Mouse (Mus musculus): ENCODE results near the gene Eif5a2. TPM values are rescaled to one million over a fixed set of nuclear protein-coding genes. Genes with fewer than 3 reads are reported as not detected.
"Not testable (repeated sequence)": the region's sequence is repeated elsewhere in the genome, so short reads cannot be mapped to it uniquely, and the experiment has no call there.

Gene Eif5a2
- total RNA-seq (2017), result 7.5 to 7.9 TPM (median 7.7 TPM) in 3 replicates

DNA sequence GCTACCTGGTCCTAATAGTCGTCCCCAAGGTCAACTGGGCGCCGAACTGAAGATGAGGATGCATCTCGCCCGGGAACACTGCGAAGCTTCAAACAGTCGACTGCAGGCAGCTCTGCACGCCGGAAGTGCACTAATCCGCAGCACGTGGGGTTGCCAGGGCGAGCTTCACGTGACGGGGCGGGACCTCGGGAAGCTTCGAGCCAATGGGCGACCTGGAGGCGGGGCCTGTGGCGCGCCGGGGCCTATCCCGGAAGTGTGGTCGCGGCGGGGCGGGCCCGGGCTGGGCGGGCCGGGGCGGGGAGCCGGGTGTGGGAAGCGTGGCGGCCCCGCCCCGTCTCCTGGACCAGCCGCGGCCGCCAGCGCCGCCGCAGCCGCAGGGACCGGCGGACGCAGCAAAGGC is at the start of gene Eif5a2:
Gene Eif5a2 (plus strand): TSS at position 283 of the 400 bp plus-strand sequence.
- ATAC-seq (replicated peaks; ENCODE audit: insufficient number of reproducible peaks, low FRiP score, low TSS enrichment, poor library complexity, severe bottlenecking), result peak; percentile 97

DNA sequence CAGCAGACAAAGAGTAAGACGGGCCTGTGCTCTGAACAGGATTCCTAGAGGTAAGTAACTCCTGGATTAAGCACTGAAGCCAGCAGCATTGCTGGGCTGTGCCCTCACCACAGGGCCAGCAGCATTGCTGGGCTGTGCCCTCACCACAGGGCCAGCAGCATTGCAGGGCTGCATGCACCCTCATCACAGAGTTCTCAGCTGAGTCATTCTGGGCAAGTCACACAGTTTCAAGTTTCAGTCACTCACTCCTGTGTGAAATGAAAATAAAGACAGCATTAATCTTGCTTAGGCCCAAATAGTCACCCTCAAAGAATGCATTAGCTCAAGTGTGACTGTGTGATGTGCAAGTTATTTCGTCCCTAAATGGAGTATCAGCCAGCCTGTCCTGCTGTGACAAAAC is 46.4 kb upstream of the Eif5a2 start:
- ATAC-seq (replicated peaks; ENCODE audit: insufficient number of reproducible peaks, low FRiP score, low TSS enrichment, poor library complexity, severe bottlenecking), result no peak

DNA sequence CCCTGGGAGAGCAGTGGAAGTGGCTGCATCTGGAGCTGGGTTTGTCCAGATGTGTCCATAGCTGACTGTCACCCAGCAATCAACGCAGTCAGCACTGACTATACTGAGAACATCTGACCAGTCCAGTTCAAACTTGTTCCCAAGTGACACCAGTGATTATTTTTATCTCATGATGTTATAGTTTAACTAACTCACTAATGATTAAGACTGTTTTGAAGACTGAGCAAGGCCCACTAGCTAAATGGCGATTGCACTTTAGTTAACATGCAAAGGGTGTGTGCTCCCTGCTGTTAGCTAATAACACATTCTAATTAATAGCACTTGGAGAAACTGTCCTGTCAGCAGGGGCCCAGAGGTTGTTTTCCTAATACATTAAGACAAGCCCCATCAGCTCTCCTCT is 44.1 kb upstream of the Eif5a2 start:
- no peak for ATAC-seq (replicated peaks; ENCODE audit: insufficient number of reproducible peaks, low FRiP score, low TSS enrichment, poor library complexity, severe bottlenecking)

- ATAC-seq (replicated peaks; ENCODE audit: insufficient number of reproducible peaks, low FRiP score, low TSS enrichment, poor library complexity, severe bottlenecking), result no peak
Measured at GRCm38 (mm10) chr3:28740353-28740752, 40.7 kb upstream of the Eif5a2 start.

DNA sequence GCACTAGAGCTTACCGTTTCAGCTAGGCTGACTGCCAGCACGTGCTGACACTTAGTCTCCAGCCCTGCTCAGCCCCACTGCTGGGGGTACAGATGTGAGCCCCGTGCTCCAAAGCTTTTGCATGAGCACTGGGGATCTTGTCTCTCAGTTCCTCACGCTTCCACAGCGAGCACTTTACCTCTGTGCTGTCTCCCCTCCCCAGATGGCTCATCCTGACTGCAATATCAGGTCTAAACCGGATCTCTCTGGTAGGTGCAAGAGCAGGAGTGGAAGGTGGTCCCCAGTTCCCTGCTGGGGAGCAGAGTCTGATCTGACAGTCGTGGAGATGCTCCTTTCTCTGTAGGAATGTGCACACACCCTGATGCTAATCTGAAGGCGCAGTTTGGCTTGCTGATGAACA is 37.8 kb upstream of the Eif5a2 start:
- ATAC-seq (replicated peaks; ENCODE audit: insufficient number of reproducible peaks, low FRiP score, low TSS enrichment, poor library complexity, severe bottlenecking), result no peak

GRCm38 (mm10) chr3:28745835-28746483 is 35.1 kb upstream of the Eif5a2 start:
- 0 out of 2 replicates have a peak, but pooled peaks have one; percentile 59 for ATAC-seq (replicated peaks; ENCODE audit: insufficient number of reproducible peaks, low FRiP score, low TSS enrichment, poor library complexity, severe bottlenecking)

- no peak for ATAC-seq (replicated peaks; ENCODE audit: insufficient number of reproducible peaks, low FRiP score, low TSS enrichment, poor library complexity, severe bottlenecking)
Measured at GRCm38 (mm10) chr3:28748151-28748550, 32.9 kb upstream of the Eif5a2 start.

DNA sequence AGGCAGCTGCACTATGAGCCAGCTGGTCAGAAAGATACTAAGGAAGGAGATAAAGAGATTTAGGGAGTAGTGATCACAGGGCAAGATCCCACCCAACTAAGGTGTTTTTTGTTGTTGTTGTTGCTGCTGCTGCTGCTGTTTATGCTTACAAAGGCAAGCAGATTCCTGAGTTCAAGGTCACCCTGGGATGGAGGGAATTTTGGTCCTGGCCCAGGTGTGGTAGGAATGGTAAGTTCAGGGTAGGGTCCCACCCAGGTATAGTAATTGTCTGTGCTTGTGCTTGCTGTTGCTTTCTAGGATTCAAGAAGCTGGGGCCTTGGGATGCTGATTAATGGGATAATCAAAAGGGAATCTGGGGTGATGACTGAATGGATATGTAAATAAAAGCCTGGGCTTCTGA is 32.1 kb upstream of the Eif5a2 start:
- no peak for ATAC-seq (replicated peaks; ENCODE audit: insufficient number of reproducible peaks, low FRiP score, low TSS enrichment, poor library complexity, severe bottlenecking)

GRCm38 (mm10) chr3:28755477-28755876 is 25.6 kb upstream of the Eif5a2 start:
- no peak for ATAC-seq (replicated peaks; ENCODE audit: insufficient number of reproducible peaks, low FRiP score, low TSS enrichment, poor library complexity, severe bottlenecking)

DNA sequence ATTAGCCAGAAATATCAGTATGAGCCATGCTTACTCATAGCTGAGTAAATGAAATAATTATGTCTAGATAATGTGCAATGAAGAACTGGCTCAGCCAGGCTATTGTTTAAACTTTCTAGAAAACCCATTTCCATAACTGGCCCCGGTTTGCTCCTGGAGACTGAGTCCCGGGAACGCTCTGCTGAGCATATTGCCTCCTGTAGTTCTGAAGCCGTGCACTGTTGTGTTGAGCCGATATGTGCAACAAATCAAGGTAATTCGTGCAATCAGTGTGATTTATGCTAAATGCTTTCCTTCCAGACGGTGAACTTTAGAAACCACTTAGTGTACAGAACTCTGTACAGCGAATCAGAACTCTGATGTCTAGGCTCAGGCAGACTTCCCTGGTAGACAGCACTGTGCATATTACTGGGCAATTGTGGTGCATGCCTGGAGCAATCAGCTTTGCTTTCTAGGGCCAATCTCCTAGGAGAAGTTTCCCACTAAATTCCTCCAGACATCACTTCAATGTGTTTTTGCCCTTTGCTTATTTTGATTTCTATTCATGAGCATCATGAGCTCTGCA is 19.8 kb upstream of the Eif5a2 start:
- no peak for ATAC-seq (replicated peaks; ENCODE audit: insufficient number of reproducible peaks, low FRiP score, low TSS enrichment, poor library complexity, severe bottlenecking)

GRCm38 (mm10) chr3:28766935-28767334 is 14.1 kb upstream of the Eif5a2 start:
- no peak for ATAC-seq (replicated peaks; ENCODE audit: insufficient number of reproducible peaks, low FRiP score, low TSS enrichment, poor library complexity, severe bottlenecking)

DNA sequence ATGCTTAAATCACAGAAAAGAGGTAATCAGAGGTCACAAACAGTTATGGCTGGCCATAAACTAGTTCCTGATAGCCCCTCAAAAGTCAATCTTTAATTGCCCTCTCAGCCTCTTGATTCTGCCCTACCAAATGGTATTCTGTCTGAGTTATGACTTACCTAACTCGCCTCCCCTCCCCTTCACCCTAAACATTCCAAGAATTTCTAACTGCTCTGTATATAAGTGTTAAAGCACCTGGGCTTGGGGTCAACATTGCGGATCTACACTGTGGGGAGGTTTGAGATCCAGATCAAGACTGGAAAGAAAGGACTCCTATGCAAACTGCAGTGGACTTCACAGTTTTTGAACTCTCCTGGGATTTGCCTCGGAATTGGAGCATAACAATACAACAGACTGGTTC is 12.9 kb upstream of the Eif5a2 start:
- ATAC-seq (replicated peaks; ENCODE audit: insufficient number of reproducible peaks, low FRiP score, low TSS enrichment, poor library complexity, severe bottlenecking), result no peak

- ATAC-seq (replicated peaks; ENCODE audit: insufficient number of reproducible peaks, low FRiP score, low TSS enrichment, poor library complexity, severe bottlenecking), result not testable (repeated sequence)
Measured at GRCm38 (mm10) chr3:28772919-28773318, 8.2 kb upstream of the Eif5a2 start.

- ATAC-seq (replicated peaks; ENCODE audit: insufficient number of reproducible peaks, low FRiP score, low TSS enrichment, poor library complexity, severe bottlenecking), result no peak
Measured at GRCm38 (mm10) chr3:28775361-28775760, 5.7 kb upstream of the Eif5a2 start.

- no peak for ATAC-seq (replicated peaks; ENCODE audit: insufficient number of reproducible peaks, low FRiP score, low TSS enrichment, poor library complexity, severe bottlenecking)
Measured at GRCm38 (mm10) chr3:28775958-28776357, 5.1 kb upstream of the Eif5a2 start.

DNA sequence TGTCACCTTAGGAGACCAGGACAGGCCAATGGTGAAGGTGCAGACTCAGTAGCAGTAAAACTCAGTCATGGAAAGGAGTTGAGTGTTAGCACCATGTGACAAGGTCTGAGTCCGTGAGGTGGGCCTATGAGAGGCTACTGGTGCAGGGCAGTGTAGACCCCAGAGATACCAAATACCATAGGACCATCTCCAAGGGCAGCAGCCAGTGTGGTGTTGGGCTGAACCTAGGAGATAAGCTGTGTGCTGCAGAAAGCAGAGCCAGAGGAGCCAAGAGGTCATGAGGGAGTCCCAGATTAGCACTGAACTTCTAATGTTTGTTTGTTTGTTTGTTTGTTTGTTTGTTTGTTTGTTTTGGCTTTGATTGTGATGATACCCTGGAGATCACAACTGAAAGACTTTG is 4.6 kb upstream of the Eif5a2 start:
- ATAC-seq (replicated peaks; ENCODE audit: insufficient number of reproducible peaks, low FRiP score, low TSS enrichment, poor library complexity, severe bottlenecking), result no peak

DNA sequence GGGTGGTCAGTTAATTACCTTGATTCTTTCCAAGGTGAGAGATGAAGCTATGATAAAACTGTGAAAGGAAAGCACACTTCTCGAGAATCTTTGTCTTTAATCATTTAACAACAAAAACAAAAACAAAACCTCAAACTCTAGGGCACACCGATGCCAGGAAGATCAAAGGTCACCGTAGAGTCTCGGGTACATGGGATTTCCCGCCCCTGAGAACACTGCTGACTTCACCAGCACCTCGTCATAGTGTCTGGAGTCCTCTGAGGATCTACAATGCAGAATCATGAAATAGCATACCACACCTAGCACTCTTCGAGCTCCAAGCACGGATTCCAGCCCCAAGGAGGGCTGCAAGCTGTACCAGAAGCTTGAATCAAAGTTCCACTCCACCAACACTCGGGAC is 565 bp upstream of the Eif5a2 start:
- ATAC-seq (replicated peaks; ENCODE audit: insufficient number of reproducible peaks, low FRiP score, low TSS enrichment, poor library complexity, severe bottlenecking), result peak; percentile 20; the same call in 1 of the 2 replicates

- no peak for ATAC-seq (replicated peaks; ENCODE audit: insufficient number of reproducible peaks, low FRiP score, low TSS enrichment, poor library complexity, severe bottlenecking)
Measured at GRCm38 (mm10) chr3:28781422-28781821, 346 bp downstream of the Eif5a2 start.

DNA sequence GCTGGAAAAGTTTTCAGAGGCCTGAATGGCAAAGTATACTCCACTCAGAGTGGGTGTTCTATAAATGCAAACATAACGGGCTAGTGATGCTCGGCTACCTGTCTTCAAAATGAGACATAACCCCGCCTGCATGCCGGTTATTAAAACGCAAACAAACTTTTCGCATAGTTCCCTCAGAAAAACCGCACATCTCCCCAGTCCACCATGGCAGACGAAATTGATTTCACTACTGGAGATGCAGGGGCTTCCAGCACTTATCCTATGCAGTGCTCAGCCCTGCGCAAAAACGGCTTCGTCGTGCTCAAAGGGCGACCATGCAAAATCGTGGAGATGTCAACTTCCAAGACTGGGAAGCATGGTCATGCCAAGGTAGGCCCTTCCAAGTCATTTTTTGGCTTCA is 772 bp downstream of the Eif5a2 start:
- no peak for ATAC-seq (replicated peaks; ENCODE audit: insufficient number of reproducible peaks, low FRiP score, low TSS enrichment, poor library complexity, severe bottlenecking)

GRCm38 (mm10) chr3:28784176-28784575 is 3.1 kb downstream of the Eif5a2 start:
- ATAC-seq (replicated peaks; ENCODE audit: insufficient number of reproducible peaks, low FRiP score, low TSS enrichment, poor library complexity, severe bottlenecking), result no peak

DNA sequence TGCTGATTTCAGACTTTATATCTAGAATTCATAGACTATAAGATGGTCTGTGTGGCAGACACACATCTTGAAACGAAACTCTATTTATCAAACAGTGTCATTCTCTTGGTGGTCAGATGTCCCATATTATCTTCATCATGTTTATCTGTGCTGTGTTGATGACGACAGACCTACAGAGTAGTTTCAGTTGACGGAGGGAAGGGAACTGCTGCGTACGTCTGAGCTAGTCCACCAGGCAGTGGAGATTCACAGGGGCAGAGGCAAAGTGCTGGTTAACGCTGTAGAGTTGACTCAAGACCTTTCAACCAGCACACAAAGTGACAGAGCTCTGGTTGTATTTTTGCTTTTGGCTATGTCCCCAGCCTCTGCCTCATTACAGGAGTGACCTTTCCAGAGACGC is 13.8 kb downstream of the Eif5a2 start:
- no peak for ATAC-seq (replicated peaks; ENCODE audit: insufficient number of reproducible peaks, low FRiP score, low TSS enrichment, poor library complexity, severe bottlenecking)

Data from monocyte, adult 5-6 weeks (primary cell).